Mouse (Mus musculus) embryonic facial prominence, embryonic 11.5 days (tissue): Measurements from ENCODE around the gene 2310057J18Rik. TPM values are rescaled to one million over a fixed set of nuclear protein-coding genes. Genes with fewer than 3 reads are reported as not detected.

Experiments used
- polyA plus RNA-seq: library from polyadenylated mRNA; unstranded; fragments of >200 nt; fragmentation: Nextera tagmentation; extraction: Ambion mirVana; gene quantifications from 2 replicates; pipeline ENCODE4 v1.2.1, GENCODE M21; 2014

Gene 2310057J18Rik
- polyA plus RNA-seq, 1 experiment from 2014 or later, result not detected

Other genes starting within 250 kb of the 2310057J18Rik start
- gene Soga3, start 157.5 kb upstream of the 2310057J18Rik start, polyA plus RNA-seq, result 7.8 and 10.0 TPM in 2 replicates
- gene Gm49353, start 212.7 kb upstream of the 2310057J18Rik start, polyA plus RNA-seq, result 1.1 TPM in 1 of 2 replicates, not detected in the other
- 2.4 and 2.8 TPM in 2 replicates for gene 9330159F19Rik, start 225.3 kb upstream of the 2310057J18Rik start, polyA plus RNA-seq